Mouse (Mus musculus) liver, embryonic 14.5 days (tissue): ENCODE data around the gene Dynlt1f.
"Not testable (repeated sequence)": the region's sequence is repeated elsewhere in the genome, so short reads cannot be mapped to it uniquely, and the experiment has no call there.

Experiments used
- CTCF ChIP-seq: IDR thresholded peaks from 2 replicates; pipeline ENCODE4 v1.5.1; 2016; ENCODE audit warnings: antibody characterized with exemption, low read depth, control low read depth
- EP300 ChIP-seq: IDR thresholded peaks from 2 replicates; pipeline ENCODE4 v1.6.1; 2016; ENCODE audit warnings: antibody characterized with exemption, low read depth

- not testable (repeated sequence) for TF ChIP-seq CTCF, EP300
Observed at GRCm38 (mm10) chr17:6620730-6621451, 34.8 kb downstream of the Dynlt1f start.
